In genomic region chr17:35979401-35980362, GRCm38 (mm10) we compare ENCODE assay signal across 1 mouse cellular context.
TF ChIP-seq lines count a peak whose summit lies in the region.

TSS of gene Gnl1 (plus strand) at chr17:35979851.
TSS of gene Prr3 (minus strand) at chr17:35980236.

TF ChIP-seq in CH12.LX, 34 proteins besides CTCF, POLR2A, EP300 and RAD21 (continued from another document):
- TF ChIP-seq TCF12 (IDR thresholded peaks at IDR 0.05; ENCODE audit: low read depth, low read length) (peak; percentile 51; the same call in 1 of the 2 replicates), GABPA (IDR thresholded peaks at IDR 0.05; ENCODE audit: insufficient replicate concordance, low read depth, low read length) (no peak), MXI1 (IDR thresholded peaks at IDR 0.05; ENCODE audit: low read depth, low read length) (peak; percentile 94), ZMIZ1 (IDR thresholded peaks at IDR 0.05; ENCODE audit: low read depth, low read length) (no peak), NELFE (IDR thresholded peaks at IDR 0.05; ENCODE audit: low read depth, low read length) (0 out of 2 replicates have a peak, but pooled peaks have one; percentile 23), SMC3 (IDR thresholded peaks at IDR 0.05; ENCODE audit: low read depth, low read length) (no peak), UBTF (IDR thresholded peaks at IDR 0.05; ENCODE audit: low read depth, low read length) (0 out of 2 replicates have a peak, but pooled peaks have one; percentile 34), MYC (IDR thresholded peaks at IDR 0.05; ENCODE audit: low read depth, low read length) (no peak), CHD2 (IDR thresholded peaks at IDR 0.05; ENCODE audit: low read length) (0 out of 2 replicates have a peak, but pooled peaks have one; percentile 10), HCFC1 (IDR thresholded peaks at IDR 0.05; ENCODE audit: low read depth, low read length) (peak; percentile 79), KAT2A (IDR thresholded peaks at IDR 0.05; ENCODE audit: insufficient replicate concordance, low read length) (no peak), SIN3A (IDR thresholded peaks at IDR 0.05; ENCODE audit: low read length) (peak; percentile 68; the same call in 1 of the 2 replicates), ZC3H11A (IDR thresholded peaks at IDR 0.05; ENCODE audit: low read depth, low read length) (no peak)
